Mouse (Mus musculus) midbrain, postnatal 0 days (tissue): ENCODE data around the gene Ddx55. TPM values are rescaled to one million over a fixed set of nuclear protein-coding genes. Genes with fewer than 3 reads are reported as not detected.
"Not testable (repeated sequence)": the region's sequence is repeated elsewhere in the genome, so short reads cannot be mapped to it uniquely, and the experiment has no call there.

ENCODE experiments used
- ATAC-seq: fragments of 200-750 bp; cut with Nextera tagmentation; 2 replicates; pipeline ENCODE4 v1.8.0; 2017; ENCODE audit warnings: moderate number of reproducible peaks, mild to moderate bottlenecking, moderate TSS enrichment, moderate library complexity; ENCODE audit not compliant: low FRiP score
- DNase-seq: peaks from one replicate; pipeline ENCODE4 v3.0.0-alpha.2; 2015; ENCODE audit warnings: low spot score
- H3K27ac ChIP-seq: fragments of 300-500 bp; sonication (generic); 2 replicates; pipeline ENCODE4 v1.5.1; 2014; ENCODE audit warnings: low read depth, mild to moderate bottlenecking, low read length, mixed read lengths
- H3K27me3 ChIP-seq: fragments of 300-500 bp; sonication (generic); 2 replicates; pipeline ENCODE4 v1.6.1; 2014; ENCODE audit warnings: low read length, control low read depth, mixed read lengths; ENCODE audit not compliant: insufficient read depth
- H3K36me3 ChIP-seq: fragments of 300-500 bp; sonication (generic); 2 replicates; pipeline ENCODE4 v1.6.1; 2014; ENCODE audit warnings: low read length, control low read depth, mixed read lengths; ENCODE audit not compliant: insufficient read depth
- H3K4me1 ChIP-seq: fragments of 300-500 bp; sonication (generic); 2 replicates; pipeline ENCODE4 v1.6.1; 2014; ENCODE audit warnings: mild to moderate bottlenecking, control low read depth, antibody characterized with exemption, low read length, mixed read lengths; ENCODE audit not compliant: insufficient read depth
- H3K4me2 ChIP-seq: fragments of 300-500 bp; sonication (generic); 2 replicates; pipeline ENCODE4 v1.6.1; 2014; ENCODE audit warnings: low read depth, mild to moderate bottlenecking, low read length, mixed read lengths; ENCODE audit not compliant: poor library complexity, severe bottlenecking
- H3K4me3 ChIP-seq: fragments of 300-500 bp; sonication (generic); 2 replicates; pipeline ENCODE4 v1.5.1; 2014; ENCODE audit warnings: low read depth, mild to moderate bottlenecking, low read length, moderate library complexity
- H3K9ac ChIP-seq: fragments of 300-500 bp; sonication (generic); replicated peaks from 2 replicates; pipeline ENCODE4 v1.6.1; 2014; ENCODE audit warnings: mild to moderate bottlenecking, low read length, moderate library complexity, mixed read lengths; ENCODE audit not compliant: poor library complexity, severe bottlenecking
- H3K9me3 ChIP-seq: fragments of 300-500 bp; sonication (generic); 2 replicates; pipeline ENCODE4 v1.6.1; 2016; ENCODE audit warnings: low read length, control low read depth
- CTCF ChIP-seq: IDR thresholded peaks from 2 replicates; pipeline ENCODE4 v1.5.1; 2016; ENCODE audit warnings: antibody characterized with exemption, mild to moderate bottlenecking
- WGBS: fragments of 180-500 bp; shearing (Covaris S2); extraction: QIAGEN DNeasy Blood & Tissue Kit; methylation state at CpG from one replicate; pipeline ENCODE4 v1.1.7; 2014; 5-methylcytosine and 5-hydroxymethylcytosine counted together
- polyA plus RNA-seq: library from polyadenylated mRNA; unstranded; fragments of >200 nt; fragmentation: Nextera tagmentation; extraction: Ambion mirVana; gene quantifications from 2 replicates; pipeline ENCODE4 v1.2.1, GENCODE M21; 2015
- total RNA-seq: library from RNA; depleted of rRNA; stranded (reverse); fragments of >200 nt; gene quantifications from 2 replicates; pipeline ENCODE4 v1.2.3, GENCODE M21; 2014

Gene Ddx55
- total and polyA plus RNA-seq, 2 experiments from 2014 or later = 14.9 to 26.9 TPM

- Histone ChIP-seq H3K9me3 (no peaks in the 10 kb centered on the region), H3K9ac (peak overlapping the region; percentile 58), H3K27ac (peak overlapping the region; percentile 70; the same call in 1 of the 2 replicates), H3K27me3 (no peaks in the 10 kb centered on the region), H3K4me2 (peak overlapping the region; percentile 72), H3K4me3 (peak overlapping the region; percentile 84), H3K36me3 (peaks cover 13% of the 10 kb centered on the region), H3K4me1 (no peaks in the 10 kb centered on the region)
- WGBS = under 1% methylated on average over 71 of the region's 89 CpGs
- DNase-seq (peak; percentile 47), ATAC-seq (peak; percentile 80)
- no peak for TF ChIP-seq CTCF
Measured at GRCm38 (mm10) chr5:124540905-124541601, 11.6 kb upstream of the Ddx55 start.

DNA sequence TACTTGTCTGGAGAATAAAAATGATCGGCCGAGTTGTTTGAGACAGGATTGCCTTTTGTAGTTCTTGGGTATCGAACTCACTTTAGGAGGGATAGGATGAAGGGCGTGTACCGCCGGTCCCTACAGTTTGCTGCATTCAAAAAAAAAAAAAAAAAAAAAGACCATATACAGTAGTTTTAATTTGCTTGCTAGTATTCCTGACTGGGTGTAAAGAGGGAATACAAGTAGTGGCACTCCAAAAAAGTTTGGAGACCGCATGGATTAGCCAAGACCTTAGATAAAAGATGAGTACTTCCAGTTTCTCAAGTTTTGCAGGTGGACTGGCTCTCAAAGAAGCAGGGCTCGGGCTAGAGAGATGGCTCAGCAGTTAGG, 11.1 kb upstream of the Ddx55 start:
- 15% methylated on average over 8 of the region's 8 CpGs for WGBS
- peak overlapping the region; percentile 84 for H3K4me3 ChIP-seq
- H3K9ac ChIP-seq = peak overlapping the region; percentile 58
- H3K4me1 ChIP-seq = no peaks in the 10 kb centered on the region
- TF ChIP-seq CTCF = no peak
- ATAC-seq = no peak
- no peak overlapping the region for H3K27ac ChIP-seq
- no peaks in the 10 kb centered on the region for H3K9me3 ChIP-seq
- H3K27me3 ChIP-seq = no peaks in the 10 kb centered on the region
- H3K36me3 ChIP-seq = peaks cover 18% of the 10 kb centered on the region
- peak overlapping the region; percentile 72 for H3K4me2 ChIP-seq
- DNase-seq = no peak

DNA sequence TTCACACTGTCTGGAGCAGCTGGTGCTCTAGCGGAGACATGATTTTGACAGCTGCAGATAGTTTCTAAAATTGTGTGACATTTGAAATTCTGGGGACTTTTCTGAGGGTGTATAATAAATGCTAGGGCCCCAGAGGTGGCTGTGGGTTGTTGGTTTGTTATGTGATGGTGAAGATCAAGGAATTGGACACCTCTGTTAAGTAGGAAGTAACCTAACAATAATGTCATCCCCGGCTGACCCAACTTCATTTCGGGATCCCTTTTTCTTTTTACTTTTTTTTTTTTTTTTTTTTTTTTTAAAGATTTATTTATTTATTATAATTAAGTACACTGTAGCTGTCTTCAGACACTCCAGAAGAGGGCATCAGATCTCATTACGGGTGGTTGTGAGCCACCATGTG, 1.9 kb upstream of the Ddx55 start:
- not testable (repeated sequence) for H3K27me3 ChIP-seq, DNase-seq, H3K4me2 ChIP-seq, H3K9me3 ChIP-seq, H3K9ac ChIP-seq, H3K27ac ChIP-seq, H3K4me1 ChIP-seq, H3K4me3 ChIP-seq, ATAC-seq
- 86% methylated on average over 3 of the region's 4 CpGs for WGBS
- peaks cover 32% of the 10 kb centered on the region for H3K36me3 ChIP-seq

GRCm38 (mm10) chr5:124551349-124552093, 1.1 kb upstream of the Ddx55 start:
- peak; percentile 45 for TF ChIP-seq CTCF
- H3K9me3 ChIP-seq, H3K27me3 ChIP-seq, ATAC-seq, DNase-seq, H3K4me1 ChIP-seq, H3K27ac ChIP-seq: not testable (repeated sequence)
- WGBS = 32% methylated on average over 5 of the region's 5 CpGs
- Histone ChIP-seq H3K4me3 (peak overlapping the region; percentile 93), H3K36me3 (peaks cover 28% of the 10 kb centered on the region), H3K4me2 (peak overlapping the region; percentile 73), H3K9ac (0 out of 2 replicates have a peak overlapping the region, but pooled peaks have one; percentile 19)

- peaks cover 29% of the 10 kb centered on the region for H3K36me3 ChIP-seq
- DNase-seq (peak; percentile 40), ATAC-seq (no peak)
Measured at GRCm38 (mm10) chr5:124552094-124552472, 581 bp upstream of the Ddx55 start.

GRCm38 (mm10) chr5:124553607-124554006, 943 bp downstream of the Ddx55 start:
- Histone ChIP-seq H3K9me3 (no peaks in the 10 kb centered on the region), H3K4me3 (peak overlapping the region; percentile 93; the same call in 1 of the 2 replicates), H3K27ac (no peak overlapping the region), H3K27me3 (no peaks in the 10 kb centered on the region), H3K9ac (no peak overlapping the region), H3K36me3 (peaks cover 24% of the 10 kb centered on the region), H3K4me2 (peak overlapping the region; percentile 73), H3K4me1 (peaks cover 4% of the 10 kb centered on the region; the same call in 1 of the 2 replicates)
- TF ChIP-seq CTCF = no peak
- 55% methylated on average over 6 of the region's 6 CpGs for WGBS
- no peak for DNase-seq
- no peak for ATAC-seq

More at GRCm38 (mm10) chr5:124552094-124552472, 581 bp upstream of the Ddx55 start:
- no peak overlapping the region for H3K27ac ChIP-seq
- no peaks in the 10 kb centered on the region for H3K27me3 ChIP-seq
- H3K4me2 ChIP-seq = peak overlapping the region; percentile 73
- no peaks in the 10 kb centered on the region for H3K9me3 ChIP-seq
- H3K9ac ChIP-seq = peak overlapping the region; percentile 86; the same call in 1 of the 2 replicates
- TF ChIP-seq CTCF = no peak
- peak overlapping the region; percentile 93 for H3K4me3 ChIP-seq
- H3K4me1 ChIP-seq = peaks cover 4% of the 10 kb centered on the region; the same call in 1 of the 2 replicates
- WGBS = 13% methylated on average over 9 of the region's 9 CpGs
